In the genomic region with DNA sequence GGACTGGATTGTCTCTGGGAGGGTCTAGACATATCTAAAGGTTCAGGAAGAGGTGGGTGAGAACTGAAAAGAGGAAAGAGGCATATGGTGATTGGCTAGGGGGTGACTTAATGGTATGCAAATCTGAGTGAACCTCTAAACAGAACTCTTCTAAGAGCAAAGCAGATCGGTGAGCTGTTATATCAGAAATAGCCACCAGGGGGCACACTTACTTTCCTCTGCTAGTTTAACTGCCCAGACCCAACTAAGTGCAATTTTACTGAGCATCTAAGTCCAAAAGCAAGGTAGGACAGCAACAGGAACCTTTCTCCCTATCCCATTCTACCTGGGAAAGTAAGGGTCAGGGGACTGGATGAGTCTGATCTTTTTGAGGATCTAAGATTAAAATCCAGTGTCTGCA, we compare ENCODE assay signal across 10 mouse cellular contexts. TPM values are rescaled to one million over a fixed set of nuclear protein-coding genes. Genes with fewer than 3 reads are reported as not detected.
DNase-seq lines count a peak whose midpoint lies in the region; TF ChIP-seq lines count a peak whose summit lies in the region.
"Had no signal": no experiment of that assay in that cellular context is flagged by ENCODE, and none has a peak within 500 bp of the region (broad histone marks: within the 10 kb centered on the region; RNA-seq: fewer than 3 reads in every experiment).

No protein-coding gene starts in this region.

- H3K27me3 ChIP-seq in thymus, adult 2 months (ENCODE audit: control insufficient read depth, insufficient read depth, low read length), result no peaks in the 10 kb centered on the region
- peaks cover 20% of the 10 kb centered on the region for H3K27me3 ChIP-seq in limb, embryonic 10.5 days (ENCODE audit: low read depth, poor library complexity, severe bottlenecking)
- H3K27me3 ChIP-seq: hindbrain, embryonic 15.5 days; stomach, embryonic 15.5 days had no signal

- H3K9me3 ChIP-seq in limb, embryonic 10.5 days (replicated peaks), result no peaks in the 10 kb centered on the region
- H3K9me3 ChIP-seq: hindbrain, embryonic 15.5 days; stomach, embryonic 15.5 days had no signal

- 0% methylated on average over 1 of the region's 1 CpGs for WGBS in thymus, adult 2 months
- WGBS in limb, embryonic 10.5 days, result 0% methylated on average over 1 of the region's 1 CpGs

- peaks cover 18% of the 10 kb centered on the region for H3K4me1 ChIP-seq in thymus, adult 2 months (replicated peaks; ENCODE audit: control insufficient read depth, insufficient read depth, low read length)
- H3K4me1 ChIP-seq in limb, embryonic 10.5 days, result peaks cover 23% of the 10 kb centered on the region

- H3K27ac ChIP-seq in thymus, adult 2 months (ENCODE audit: control insufficient read depth, insufficient read depth, low read length), result no peak overlapping the region
- no peak overlapping the region for H3K27ac ChIP-seq in limb, embryonic 10.5 days
- H3K27ac ChIP-seq: stomach, embryonic 15.5 days had no signal

- TF ChIP-seq POLR2A in thymus, adult 2 months (IDR thresholded peaks at IDR 0.05; ENCODE audit: control insufficient read depth, extremely low read depth, insufficient read depth, low read length, poor library complexity), result no peak

- no peak for TF ChIP-seq CTCF in thymus, adult 2 months (IDR thresholded peaks at IDR 0.05; ENCODE audit: borderline replicate concordance, control insufficient read depth, extremely low read depth, insufficient read depth, low read length, poor library complexity)

- H3K36me3 ChIP-seq in thymus, adult 2 months (ENCODE audit: control insufficient read depth, insufficient read depth, low read length), result no peaks in the 10 kb centered on the region
- no peaks in the 10 kb centered on the region for H3K36me3 ChIP-seq in limb, embryonic 10.5 days
- H3K36me3 ChIP-seq: stomach, embryonic 15.5 days had no signal

- no peak overlapping the region for H3K4me3 ChIP-seq in thymus, adult 2 months (ENCODE audit: control insufficient read depth, insufficient read depth, low read length)
- no peak overlapping the region for H3K4me3 ChIP-seq in limb, embryonic 10.5 days
- H3K4me3 ChIP-seq: hindbrain, embryonic 15.5 days; stomach, embryonic 15.5 days had no signal

- peak; percentile 71 for DNase-seq in thymus, adult 2 months
- DNase-seq in thymus, adult 18-20 months, result no peak
- peak; percentile 61 for DNase-seq in adrenal gland, adult 2 months
- DNase-seq in embryo, embryonic 10.5 days (ENCODE audit: low spot score), result peak; percentile 93
- DNase-seq in induced T-regulatory cell, adult 2 months (ENCODE audit: low read depth), result peak; percentile 90
- DNase-seq in limb, embryonic 10.5 days (ENCODE audit: low spot score), result peak; percentile 79
- DNase-seq in retina, postnatal 1 day, result peak; percentile 79
- peak; percentile 33 for DNase-seq in yolk sac, embryonic 10.5 days (ENCODE audit: low spot score)

RNA-seq across cellular contexts. Expression of a gene that starts 29.0 kb away (rescaled TPM):
- polyA plus RNA-seq in thymus, adult 2 months (2012; rRNA removed), result 2.7 and 3.9 TPM in 2 replicates
- total RNA-seq in adrenal gland, adult 2 months (2021), result 1 to 10 TPM in 1 of 2 experiments, under 1 TPM in 1; 0.49 to 1.4 TPM
- 0.27 and 0.44 TPM in 2 replicates for polyA plus RNA-seq in adrenal gland, adult 2 months (2012; rRNA removed)
- 4.0 and 4.5 TPM in 2 replicates for polyA plus RNA-seq in limb, embryonic 10.5 days (2016; fragmentation: Nextera tagmentation; extraction: Ambion mirVana)

RNA-seq across cellular contexts. Expression of a gene that starts 55.0 kb away (rescaled TPM):
- 1.5 TPM in 2 replicates for polyA plus RNA-seq in thymus, adult 2 months (2012; rRNA removed)
- 1 to 10 TPM; 1.9 to 3.1 TPM for total RNA-seq in adrenal gland, adult 2 months (2021)
- polyA plus RNA-seq in adrenal gland, adult 2 months (2012; rRNA removed), result 9.9 and 11.0 TPM in 2 replicates
- 4.8 and 8.4 TPM in 2 replicates for polyA plus RNA-seq in limb, embryonic 10.5 days (2016; fragmentation: Nextera tagmentation; extraction: Ambion mirVana)

Comparison
In these comparisons a context has a peak if more than half of its experiments do, and no peak if none do; other contexts are left out.
1. DNase-seq: peak in thymus, adult 2 months (single experiment), adrenal gland, adult 2 months (single experiment), embryo, embryonic 10.5 days (single experiment), induced T-regulatory cell, adult 2 months (single experiment), limb, embryonic 10.5 days (single experiment), retina, postnatal 1 day (single experiment) and yolk sac, embryonic 10.5 days (single experiment); none in thymus, adult 18-20 months (0 of 2).